Mouse (Mus musculus) cortical plate, adult 2 months (tissue): ENCODE measurements around the gene Pif1.

ENCODE experiments used
- CTCF ChIP-seq: fragments of 200-500 bp; IDR thresholded peaks from 2 replicates; pipeline ENCODE4 v1.5.1; 2011; ENCODE audit warnings: mild to moderate bottlenecking, control low read depth, low read length; ENCODE audit not compliant: insufficient read depth; ENCODE audit errors: extremely low read depth
- POLR2A ChIP-seq: fragments of 200-500 bp; IDR thresholded peaks from 2 replicates; pipeline ENCODE4 v1.6.1; 2011; ENCODE audit warnings: mild to moderate bottlenecking, low read length, control low read depth; ENCODE audit not compliant: insufficient read depth; ENCODE audit errors: extremely low read depth

DNA sequence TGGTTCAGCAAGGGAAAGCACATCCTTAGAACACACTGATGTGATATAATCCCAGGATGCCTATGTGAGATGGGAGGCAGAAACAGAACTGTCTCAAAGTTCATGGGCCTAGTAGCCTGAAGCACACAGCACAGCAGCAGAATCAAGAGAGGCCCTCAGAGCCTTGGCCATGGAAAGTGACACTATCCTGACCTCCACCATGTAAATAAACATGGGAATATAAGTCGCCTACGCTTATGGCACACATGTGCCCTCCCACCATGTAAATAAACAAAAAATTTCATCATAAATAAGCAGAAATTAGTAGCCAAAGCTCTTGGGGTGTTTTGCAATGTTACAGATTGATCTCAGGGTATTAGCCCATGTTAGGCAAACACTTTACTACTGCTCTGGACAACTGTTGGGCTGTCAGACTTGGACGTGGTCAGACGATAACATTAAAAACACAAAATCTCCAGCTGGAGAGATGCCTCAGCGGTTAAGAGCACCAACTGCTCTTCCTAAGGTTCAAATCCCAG lies 25.1 kb downstream of the Pif1 start:
- TF ChIP-seq CTCF = no peak
- no peak for TF ChIP-seq POLR2A
